Mouse (Mus musculus): Measurements from ENCODE around the gene Anln. TPM values are rescaled to one million over a fixed set of nuclear protein-coding genes. Genes with fewer than 3 reads are reported as not detected.
"Not testable (repeated sequence)": the region's sequence is repeated elsewhere in the genome, so short reads cannot be mapped to it uniquely, and the experiment has no call there.

Anln gene
- total RNA-seq, 2 experiments from 2014 or later, result 0.96 to 1.6 TPM

DNA sequence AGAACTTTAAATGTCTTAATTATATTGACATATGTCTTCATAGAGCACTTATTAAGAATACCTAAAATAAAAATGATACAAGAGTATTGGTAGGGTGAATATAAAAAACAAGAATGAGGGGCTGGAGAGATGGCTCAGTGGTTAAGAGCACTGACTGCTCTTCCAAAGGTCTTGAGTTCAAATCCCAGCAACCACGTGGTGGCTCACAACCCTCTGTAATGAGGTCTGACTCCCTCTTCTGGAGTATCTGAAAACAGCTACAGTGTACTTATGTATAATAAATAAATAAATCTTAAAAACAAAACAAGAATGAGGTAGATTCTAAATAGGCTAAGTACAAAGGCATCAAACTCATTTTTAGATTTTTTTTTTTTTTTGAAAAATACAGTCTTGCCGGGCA, 14.5 kb upstream of the Anln start:
- intact Hi-C loops (cut with DNase I), result loop anchor here (10.0 kb wide), 1 partner anchor 169 kb away; no protein-coding TSS in a partner anchor
- not testable (repeated sequence) for DNase-seq

DNA sequence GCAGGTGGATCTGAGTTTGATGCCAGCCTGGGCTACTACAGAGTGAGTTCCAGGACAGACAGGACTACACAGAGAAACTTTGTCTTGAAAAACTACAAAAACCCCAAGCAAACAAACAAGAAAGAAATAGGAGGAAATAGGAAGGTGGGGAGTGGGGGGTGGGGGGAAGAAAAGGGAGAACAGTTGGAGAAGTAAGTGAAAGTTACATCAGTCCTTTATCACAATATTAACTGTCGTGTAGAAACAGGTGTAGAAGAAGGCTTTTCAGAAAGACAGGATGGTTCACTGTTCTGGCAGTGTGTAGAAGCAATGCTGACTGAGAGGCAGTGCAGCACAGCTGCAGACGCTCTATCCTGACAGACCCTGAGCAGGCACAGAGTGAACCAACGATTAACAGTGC, 14.0 kb upstream of the Anln start:
- no peak for DNase-seq
- intact Hi-C loops (cut with DNase I), result loop anchor here (10.0 kb wide), 1 partner anchor 168 kb away; no protein-coding TSS in a partner anchor

DNA sequence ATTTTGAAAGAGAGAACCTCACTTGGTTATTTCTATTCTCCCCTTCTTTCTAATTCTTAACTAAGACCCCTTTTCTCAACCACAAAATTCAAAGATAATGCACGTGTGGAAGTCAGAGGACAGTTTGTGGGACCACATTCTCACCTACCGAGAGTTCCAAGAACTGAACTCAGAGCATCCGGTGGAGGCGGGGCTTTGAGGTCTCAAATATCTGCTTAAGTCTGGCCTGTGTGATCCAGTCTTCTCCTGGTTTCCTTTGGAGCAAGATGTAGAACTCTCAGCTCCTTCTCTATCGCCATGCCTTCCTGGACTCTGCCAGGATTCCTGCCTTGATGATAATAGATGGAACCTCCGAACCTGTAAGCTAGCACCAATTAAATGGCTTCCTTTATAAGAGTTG, 13.0 kb upstream of the Anln start:
- intact Hi-C loops (cut with DNase I), result loop anchor here (10.0 kb wide), 1 partner anchor 167 kb away; no protein-coding TSS in a partner anchor
- DNase-seq, result no peak

DNA sequence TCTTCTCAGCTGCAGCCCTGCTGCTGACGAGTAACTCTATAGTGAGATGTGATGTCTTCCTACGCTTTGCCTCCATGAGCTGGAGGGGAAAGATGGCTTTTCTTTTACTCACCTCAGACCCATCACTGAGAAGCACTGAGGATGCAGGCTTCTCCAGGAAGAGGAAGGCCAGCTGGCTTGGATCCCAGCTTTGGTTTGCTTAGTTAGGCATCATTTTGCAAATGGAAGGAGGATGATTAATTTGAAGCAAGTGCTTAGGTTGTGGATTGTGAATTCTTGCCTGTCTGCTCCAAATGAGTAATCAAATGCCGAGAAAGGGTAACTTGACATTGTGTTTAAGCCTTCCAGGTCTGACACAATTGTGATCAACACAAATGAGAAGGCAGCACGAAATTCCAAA, 10.0 kb upstream of the Anln start:
- intact Hi-C loops (cut with DNase I), result no loop called here
- DNase-seq, result no peak

DNA sequence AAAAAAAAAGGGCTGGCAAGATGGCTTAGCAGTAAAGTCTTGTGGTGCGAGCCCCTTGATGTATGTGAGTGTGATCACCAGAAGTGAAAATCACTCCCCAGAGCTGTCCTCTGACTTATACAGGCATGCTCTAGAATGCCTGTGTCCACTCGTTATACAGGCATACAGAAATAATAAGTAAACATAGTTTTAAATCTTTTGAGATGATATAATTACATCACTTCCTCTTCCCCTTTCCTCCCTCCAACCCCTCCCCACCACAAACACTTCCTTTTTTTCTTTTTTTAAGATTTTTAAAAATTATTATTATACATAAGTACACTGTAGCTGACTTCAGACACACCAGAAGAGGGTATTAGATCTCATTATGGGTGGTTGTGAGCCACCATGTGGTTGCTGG, 5.7 kb upstream of the Anln start:
- DNase-seq, result no peak
- intact Hi-C loops (cut with DNase I), result no loop called here

DNA sequence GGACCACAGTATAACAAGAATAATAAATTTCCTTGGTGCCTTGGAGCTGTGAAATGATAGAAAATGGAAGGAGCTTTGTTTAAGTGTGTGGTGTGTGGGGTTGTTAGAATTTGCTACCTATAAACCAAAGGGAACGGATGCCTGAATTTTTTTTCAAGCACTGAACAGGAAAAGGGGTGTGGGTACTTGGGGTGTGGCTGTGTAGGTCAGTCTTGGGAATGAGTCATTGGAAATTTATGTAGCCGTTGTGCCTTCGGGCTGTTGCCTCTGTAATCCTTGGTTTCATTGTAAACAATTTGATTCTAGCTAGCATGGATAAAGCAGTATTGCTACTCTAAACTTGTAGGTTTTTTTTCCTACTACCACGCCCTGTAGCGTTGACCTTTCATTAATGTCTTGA, 1.4 kb upstream of the Anln start:
- intact Hi-C loops (cut with DNase I), result no loop called here
- no peak for DNase-seq

DNA sequence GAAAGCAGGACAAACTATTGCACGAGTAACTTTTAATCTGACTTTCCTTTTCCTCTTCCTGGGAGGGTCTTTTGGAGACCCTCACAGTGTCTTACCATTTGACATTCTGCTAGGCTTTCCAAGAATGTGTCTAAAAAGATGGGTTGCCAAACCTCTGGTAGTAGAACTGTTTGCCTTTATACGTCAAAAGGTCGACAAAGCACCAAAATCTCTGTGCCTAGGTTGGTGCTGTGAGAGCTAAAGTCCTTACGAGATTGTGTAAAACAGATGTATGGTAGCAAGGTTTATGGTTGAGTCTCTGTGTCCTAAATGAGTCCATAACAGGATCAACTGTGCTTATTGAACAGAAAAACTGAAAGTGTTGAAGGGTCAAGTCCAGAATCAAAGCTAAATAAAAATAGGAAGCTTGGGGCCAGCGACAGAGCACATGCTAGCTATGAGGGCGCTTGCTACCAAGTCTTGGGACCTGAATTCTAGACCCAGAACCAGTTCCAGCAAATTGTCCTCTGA, 803 bp upstream of the Anln start:
- no peak for DNase-seq
- intact Hi-C loops (cut with DNase I), result no loop called here

DNA sequence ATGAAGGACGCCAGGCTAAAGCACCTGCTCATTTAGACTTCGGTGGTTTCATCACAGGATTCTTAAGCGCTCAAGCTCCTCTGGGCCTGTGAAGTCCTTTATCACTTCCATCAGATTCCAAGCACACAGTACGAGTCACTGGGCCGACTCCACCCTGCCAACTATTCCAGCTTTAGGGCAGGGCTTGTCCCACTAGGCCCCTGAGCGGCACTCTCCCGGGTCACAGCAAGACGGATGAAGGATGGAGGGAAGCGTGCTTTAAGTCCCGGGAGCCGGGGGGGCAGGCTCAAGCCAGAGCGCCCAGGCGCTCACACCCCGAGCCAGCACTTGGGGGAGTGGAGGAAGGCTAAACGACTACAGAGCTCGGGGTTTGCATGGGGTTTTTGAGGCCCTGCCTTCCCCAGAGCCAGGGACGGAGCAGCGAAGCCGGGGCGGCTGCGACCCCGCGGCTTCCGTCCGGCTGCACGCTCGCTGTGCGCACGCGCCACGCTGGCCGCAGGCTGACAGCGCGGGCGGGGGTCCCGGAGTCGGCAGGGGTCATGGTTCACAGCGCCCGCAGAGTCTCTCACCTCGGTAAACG, 497 bp downstream of the Anln start:
- DNase-seq, result no peak
- intact Hi-C loops (cut with DNase I), result no loop called here

DNA sequence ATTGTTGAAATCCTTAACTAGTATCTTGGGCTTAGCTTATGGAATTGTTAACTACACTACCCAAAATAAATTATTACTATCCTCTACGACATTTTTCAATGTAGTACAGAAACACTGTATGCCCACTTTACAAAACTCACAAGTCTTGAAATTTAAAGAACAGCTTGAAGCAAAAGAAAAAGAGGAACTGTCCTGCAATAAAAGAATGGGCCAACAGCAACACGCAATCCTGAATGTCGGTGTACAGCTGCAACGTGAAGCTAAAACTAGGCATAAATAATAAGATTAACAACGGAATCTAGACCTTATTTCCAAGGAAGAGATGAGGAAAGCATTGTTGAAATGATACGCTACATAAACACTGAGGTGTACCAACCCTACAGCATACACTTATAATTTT, 1.1 kb downstream of the Anln start:
- intact Hi-C loops (cut with DNase I), result no loop called here
- DNase-seq, result no peak

DNA sequence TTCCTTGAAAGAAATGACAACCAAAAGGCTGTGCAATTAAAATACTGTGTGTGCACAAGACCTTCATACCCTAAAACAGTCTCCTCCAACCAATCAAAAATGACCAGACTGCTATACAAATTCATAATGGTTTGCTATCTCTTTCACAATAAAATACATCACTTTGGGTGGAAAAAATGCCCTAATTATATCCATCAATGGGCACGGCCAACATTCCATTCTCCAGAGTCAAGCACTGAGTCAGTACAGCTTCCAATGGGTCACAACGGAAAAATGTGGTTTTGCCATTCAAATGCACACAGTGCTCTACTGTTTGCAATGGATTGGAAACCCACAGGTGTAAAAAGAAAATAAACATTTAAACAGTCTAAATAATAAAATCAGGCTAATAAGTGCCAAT, 3.1 kb downstream of the Anln start:
- DNase-seq, result no peak
- intact Hi-C loops (cut with DNase I), result no loop called here

DNA sequence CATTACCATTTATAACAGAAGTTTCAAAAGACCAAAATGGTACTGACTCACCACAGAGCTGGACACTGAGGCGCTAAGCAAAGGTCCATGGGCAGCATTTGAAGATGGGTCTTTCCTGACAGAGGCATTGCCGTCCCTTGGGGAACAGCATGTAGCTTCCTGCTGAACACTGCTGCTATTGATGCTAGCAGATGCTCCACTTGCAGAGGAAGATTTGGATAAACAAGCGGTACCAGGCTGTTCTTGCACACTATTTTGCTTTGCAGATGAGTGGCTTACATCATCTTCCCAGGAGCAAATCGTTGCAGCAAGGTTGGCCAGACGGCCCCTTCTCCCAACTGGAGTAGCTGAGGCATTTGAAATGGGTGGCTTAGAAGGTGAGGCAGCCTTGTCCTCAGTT, 12.9 kb downstream of the Anln start:
- intact Hi-C loops (cut with DNase I), result no loop called here

DNA sequence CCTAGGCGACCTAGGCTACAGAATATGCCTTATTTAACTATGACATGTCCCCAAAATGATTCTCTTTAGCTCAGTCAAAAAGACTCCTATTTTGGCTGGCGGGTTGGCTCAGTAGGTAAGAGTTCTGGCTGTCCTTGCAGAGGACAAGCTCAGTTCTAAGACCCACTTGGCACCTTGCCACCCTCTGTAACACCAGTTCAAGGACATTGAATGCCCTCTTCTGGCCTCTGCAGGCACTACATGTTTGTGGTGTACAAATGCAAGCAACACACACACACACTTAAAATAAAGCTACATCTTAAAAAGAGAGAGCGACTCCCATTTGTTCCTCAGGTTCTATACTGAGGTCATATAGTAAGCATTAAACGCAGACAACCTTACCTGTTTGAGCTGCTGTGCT, 16.2 kb downstream of the Anln start:
- no peak for DNase-seq
- intact Hi-C loops (cut with DNase I), result no loop called here

More for the DNA sequence above, 12.9 kb downstream of the Anln start:
- no peak for DNase-seq

DNA sequence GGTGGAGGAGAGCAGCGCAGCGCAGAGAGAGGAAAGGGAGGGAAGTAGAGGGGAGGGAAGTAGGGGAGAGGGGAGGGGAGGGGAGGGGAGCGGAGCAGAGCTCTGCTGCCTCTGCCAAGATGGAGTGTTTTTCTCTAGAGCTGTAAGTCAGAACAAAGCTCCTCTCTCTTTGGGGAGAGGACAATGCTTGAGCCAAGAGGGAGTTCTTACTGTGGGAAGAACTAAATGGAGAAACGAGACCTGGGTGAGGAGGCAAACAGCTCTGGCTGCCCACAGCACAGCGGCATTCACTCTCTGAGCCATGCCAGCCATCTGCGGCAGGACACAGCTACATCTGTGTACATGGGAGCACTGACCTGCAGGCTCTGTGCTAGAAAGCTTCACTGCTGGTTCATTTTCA, 21.0 kb downstream of the Anln start:
- intact Hi-C loops (cut with DNase I), result no loop called here
- no peak for DNase-seq

DNA sequence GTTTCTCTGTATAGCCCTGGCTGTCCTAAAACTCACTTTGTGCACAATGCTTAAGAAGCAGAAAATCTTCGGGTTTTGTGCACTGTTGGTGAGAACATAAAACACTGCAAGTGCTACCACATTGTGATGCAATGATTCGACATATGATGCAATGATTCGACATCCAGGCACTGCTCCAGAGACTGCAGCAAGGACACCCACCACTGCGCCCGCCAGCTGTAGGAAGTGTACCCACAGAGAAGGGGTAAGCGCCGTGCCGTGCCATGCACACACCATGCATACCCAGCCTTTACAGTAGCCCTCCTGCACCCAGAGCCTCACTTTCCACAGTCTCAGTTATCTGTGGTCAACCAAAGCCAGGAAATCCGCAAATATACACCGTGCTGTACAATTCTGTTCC, 22.4 kb downstream of the Anln start:
- no peak for DNase-seq
- intact Hi-C loops (cut with DNase I), result no loop called here

DNA sequence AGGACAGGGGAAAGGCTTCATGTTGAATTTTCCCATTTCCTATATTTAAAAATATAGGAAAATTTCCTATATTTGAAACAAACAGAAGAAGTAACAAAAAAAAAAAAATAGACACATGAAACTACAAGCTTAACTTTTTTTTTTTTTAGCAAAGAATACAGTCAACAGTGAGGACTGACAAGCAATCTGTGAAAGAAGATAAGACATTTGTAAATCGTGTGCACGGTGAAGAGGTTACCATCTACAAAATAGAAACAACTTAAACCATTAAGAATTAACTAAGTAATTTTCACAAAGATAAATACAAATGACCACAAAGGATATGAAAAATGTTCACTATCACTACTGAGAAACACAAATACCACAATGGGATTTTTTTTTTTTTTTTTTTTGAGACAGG, 22.8 kb downstream of the Anln start:
- intact Hi-C loops (cut with DNase I), result no loop called here
- no peak for DNase-seq

DNA sequence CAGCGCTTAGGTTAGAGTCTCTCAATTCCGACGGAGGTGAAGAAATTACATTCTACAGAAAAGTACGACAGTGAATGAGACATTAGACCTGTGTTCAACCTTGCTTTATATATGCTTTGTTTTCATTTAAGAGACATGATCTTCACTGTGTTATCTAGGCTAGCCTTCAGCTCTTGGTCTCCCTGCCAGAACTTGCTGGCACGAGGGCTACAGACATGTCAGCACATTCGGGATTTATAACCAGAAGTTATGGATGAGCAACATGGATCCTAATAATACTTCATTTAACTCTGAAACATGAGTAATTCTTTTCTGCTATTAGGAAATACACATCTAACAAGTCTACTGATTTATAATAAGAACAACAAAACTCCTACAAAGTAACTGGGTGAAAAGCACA, 28.1 kb downstream of the Anln start:
- intact Hi-C loops (cut with DNase I), result no loop called here
- DNase-seq, result no peak

DNA sequence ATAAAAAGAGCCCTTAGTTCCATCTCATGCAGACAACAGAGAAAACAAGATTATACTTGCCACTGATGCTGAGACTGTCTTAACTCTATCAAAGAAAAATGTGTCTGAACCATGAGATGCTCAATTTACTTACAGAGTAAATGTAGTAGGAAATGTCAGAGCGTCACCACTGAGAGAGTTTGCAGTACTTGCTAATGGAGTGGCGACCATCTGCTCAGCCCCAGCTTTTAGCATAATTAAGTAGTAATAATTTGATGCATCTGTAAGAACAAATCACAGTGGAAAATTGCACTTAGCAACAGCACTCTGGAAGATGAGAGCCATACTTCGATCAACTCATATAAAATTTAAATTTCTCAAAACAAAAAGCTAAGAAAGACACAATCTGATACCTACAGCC, 33.1 kb downstream of the Anln start:
- intact Hi-C loops (cut with DNase I), result no loop called here
- DNase-seq, result no peak

DNA sequence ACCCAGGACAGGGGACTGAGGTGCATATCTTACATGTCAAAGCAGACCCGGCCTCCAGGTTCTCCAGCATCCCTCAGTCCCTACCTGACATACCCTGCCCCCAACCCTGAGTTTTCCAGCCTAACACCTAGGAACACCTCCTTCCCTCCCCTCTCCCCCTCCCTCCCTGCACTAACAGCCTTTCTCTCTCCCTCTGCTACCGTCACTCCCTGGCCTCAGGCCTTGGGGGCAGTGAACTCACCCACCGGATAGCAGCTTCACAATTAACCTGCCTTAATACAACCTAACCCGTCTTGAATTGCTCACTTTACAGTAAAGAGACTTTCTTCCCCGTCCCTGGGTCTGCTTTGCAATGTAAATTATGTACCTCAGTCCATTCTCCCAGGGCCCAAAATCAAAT, 35.1 kb downstream of the Anln start:
- no peak for DNase-seq
- intact Hi-C loops (cut with DNase I), result no loop called here

DNA sequence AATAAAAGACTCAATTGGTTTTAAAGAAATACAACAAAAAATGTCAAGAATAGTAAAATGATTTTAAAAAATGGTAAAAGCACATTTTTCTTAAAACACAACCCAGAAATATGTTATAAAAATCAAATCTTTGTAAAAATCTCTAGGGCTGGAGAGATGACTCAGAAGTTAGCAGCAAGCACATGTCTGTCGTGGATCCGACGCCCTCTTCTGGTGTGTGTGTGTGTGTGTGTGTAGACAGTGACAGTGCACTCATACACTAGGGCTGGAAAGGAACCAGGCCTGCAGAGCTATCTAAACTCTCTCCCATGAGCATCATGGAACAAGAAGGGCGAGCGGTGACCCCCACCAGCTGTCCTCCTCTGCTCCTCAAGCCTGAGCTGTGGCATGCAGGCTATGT, 35.5 kb downstream of the Anln start:
- no peak for DNase-seq
- intact Hi-C loops (cut with DNase I), result no loop called here

DNA sequence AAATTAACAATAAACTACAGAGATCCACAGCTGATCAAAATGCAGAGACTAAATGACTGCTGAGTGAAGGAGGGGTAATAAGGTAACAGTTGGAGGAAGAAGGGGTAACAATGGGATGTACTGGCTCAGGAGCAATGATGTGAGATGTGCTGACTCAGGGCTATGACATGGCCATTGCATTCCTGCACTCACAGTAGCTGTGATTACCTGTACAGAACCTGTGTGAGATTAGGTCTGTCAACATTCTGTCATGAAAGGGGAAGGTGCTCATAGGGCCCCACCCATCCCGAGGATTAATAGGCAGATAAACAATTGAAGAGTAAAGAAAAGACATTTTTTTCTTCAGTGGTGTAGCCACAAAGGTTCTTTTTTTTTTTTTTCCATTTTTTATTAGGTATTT, 48.7 kb downstream of the Anln start:
- no peak for DNase-seq
- intact Hi-C loops (cut with DNase I), result no loop called here

DNA sequence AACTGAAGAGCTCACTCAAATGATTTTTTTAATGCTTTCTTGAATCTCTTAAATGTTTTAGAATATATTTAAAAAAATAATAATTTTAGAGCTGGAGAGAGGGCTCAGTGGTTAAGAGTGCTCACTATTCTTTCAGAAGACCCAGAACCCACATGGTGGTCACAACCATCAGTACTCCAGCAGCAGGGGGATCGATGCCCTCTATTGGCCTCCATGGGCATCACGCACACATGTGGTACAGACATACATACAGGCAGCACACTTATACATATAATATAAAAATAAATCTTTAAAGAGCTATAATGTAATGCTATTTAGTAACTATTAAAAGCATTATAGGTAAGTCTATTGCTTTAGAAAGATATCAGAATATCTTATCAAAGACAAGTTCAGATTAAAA, 51.8 kb downstream of the Anln start:
- DNase-seq, result no peak
- intact Hi-C loops (cut with DNase I), result no loop called here

DNA sequence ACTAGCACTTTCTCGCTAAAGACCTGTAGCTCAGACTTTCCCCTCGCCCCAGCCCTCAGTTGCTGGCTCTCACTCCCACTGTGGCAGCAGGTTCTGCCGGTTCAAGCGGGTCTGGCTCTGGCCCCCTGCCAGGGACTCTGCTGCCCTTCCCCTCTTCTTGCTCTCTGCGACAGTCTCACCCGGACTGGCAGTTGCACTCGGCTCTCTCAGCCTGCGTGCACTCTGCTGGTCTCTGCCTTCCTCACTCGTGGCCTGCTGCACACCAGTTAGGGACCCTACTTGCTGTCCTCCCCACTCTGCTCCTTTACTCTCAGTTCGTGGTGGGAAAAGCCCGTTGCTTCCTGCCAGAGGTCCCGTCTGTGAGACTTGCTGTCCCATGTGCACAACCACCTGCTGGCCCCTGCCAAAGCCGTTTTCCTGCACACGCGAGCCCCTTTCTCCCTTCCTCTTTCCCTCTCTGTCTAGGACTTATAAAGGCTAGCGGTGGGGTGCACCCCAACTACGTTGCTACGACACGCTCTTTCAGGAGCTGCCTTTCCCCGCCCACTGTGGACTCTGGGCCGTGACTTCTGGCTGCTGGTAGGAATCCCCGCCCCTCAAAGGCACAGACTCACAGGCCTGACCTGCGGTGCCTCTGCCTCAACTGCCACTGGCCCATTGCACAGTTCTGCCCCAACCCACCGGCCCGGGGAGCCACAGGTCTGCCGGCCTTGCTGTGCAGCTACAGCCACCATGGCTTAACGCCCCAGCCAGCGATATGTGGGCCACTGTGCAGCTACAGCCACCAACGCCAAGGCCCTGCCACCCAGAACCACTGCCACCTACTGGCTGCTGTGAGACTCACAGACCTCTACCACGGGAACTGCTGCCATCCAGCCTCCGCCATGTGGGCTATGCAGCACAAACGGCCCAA, 61.3 kb downstream of the Anln start:
- intact Hi-C loops (cut with DNase I), result loop anchor here (5.0 kb wide), 1 partner anchor 95 kb away; no protein-coding TSS in a partner anchor
- peak; percentile 73 to 78 for DNase-seq
